Mouse (Mus musculus) naive thymus-derived CD4-positive, alpha-beta T cell, adult 2 months (primary cell): ENCODE measurements around the gene Vmn1r228.

Experiments used
- DNase-seq: peaks from one replicate; pipeline ENCODE4 v3.0.0-alpha.2; 2011; ENCODE audit warnings: low read depth

The Vmn1r228 gene

GRCm38 (mm10) chr17:20786057-20786456 is at the start of gene Vmn1r228:
Gene Vmn1r228 (minus strand): TSS chr17:20786157.
- no peak for DNase-seq

- DNase-seq = no peak
Measured at GRCm38 (mm10) chr17:20811255-20811654, 25.3 kb upstream of the Vmn1r228 start, which contains the start of gene Vmn1r229. Gene Vmn1r229 (plus strand): TSS chr17:20811555.

GRCm38 (mm10) chr17:20729543-20729942 is 56.4 kb downstream of the Vmn1r228 start, which contains the start of gene Vmn1r227:
Gene Vmn1r227 (plus strand): TSS chr17:20729843.
- DNase-seq = no peak
